Mouse (Mus musculus) limb, embryonic 10.5 days (tissue): ENCODE results near the gene Bach2. TPM values are rescaled to one million over a fixed set of nuclear protein-coding genes. Genes with fewer than 3 reads are reported as not detected.
A peak's percentile ranks its signal among the peaks of the same experiment; 100 is the strongest.

Source experiments
- DNase-seq: peaks from one replicate; pipeline ENCODE4 v3.0.0-alpha.2; 2017; ENCODE audit warnings: low spot score
- H3K27ac ChIP-seq: fragments of 300-500 bp; sonication (generic); 2 replicates; pipeline ENCODE4 v1.5.1; 2016; ENCODE audit warnings: mild to moderate bottlenecking
- H3K27me3 ChIP-seq: fragments of 300-500 bp; sonication (generic); 2 replicates; pipeline ENCODE4 v1.6.1; 2016; ENCODE audit warnings: low read depth, mild to moderate bottlenecking; ENCODE audit not compliant: poor library complexity, severe bottlenecking
- H3K36me3 ChIP-seq: fragments of 300-500 bp; sonication (generic); 2 replicates; pipeline ENCODE4 v1.6.1; 2016; ENCODE audit warnings: mild to moderate bottlenecking, moderate library complexity
- H3K4me1 ChIP-seq: fragments of 300-500 bp; sonication (generic); 2 replicates; pipeline ENCODE4 v1.6.1; 2016
- H3K4me3 ChIP-seq: fragments of 300-500 bp; sonication (generic); 2 replicates; pipeline ENCODE4 v1.5.1; 2016; ENCODE audit warnings: mild to moderate bottlenecking, moderate library complexity
- H3K9me3 ChIP-seq: fragments of 300-500 bp; sonication (generic); replicated peaks from 2 replicates; pipeline ENCODE4 v1.6.1; 2016; ENCODE audit warnings: mild to moderate bottlenecking
- WGBS: fragments of 180-500 bp; shearing (Covaris S2); methylation state at CpG from one replicate; pipeline ENCODE4 v1.1.7; 2016; 5-methylcytosine and 5-hydroxymethylcytosine counted together
- polyA plus RNA-seq: library from polyadenylated mRNA; unstranded; fragments of >200 nt; fragmentation: Nextera tagmentation; extraction: Ambion mirVana; gene quantifications from 2 replicates; pipeline ENCODE4 v1.2.1, GENCODE M21; 2016

The Bach2 gene
- polyA plus RNA-seq, 1 experiment from 2014 or later, result 23.0 TPM

DNA sequence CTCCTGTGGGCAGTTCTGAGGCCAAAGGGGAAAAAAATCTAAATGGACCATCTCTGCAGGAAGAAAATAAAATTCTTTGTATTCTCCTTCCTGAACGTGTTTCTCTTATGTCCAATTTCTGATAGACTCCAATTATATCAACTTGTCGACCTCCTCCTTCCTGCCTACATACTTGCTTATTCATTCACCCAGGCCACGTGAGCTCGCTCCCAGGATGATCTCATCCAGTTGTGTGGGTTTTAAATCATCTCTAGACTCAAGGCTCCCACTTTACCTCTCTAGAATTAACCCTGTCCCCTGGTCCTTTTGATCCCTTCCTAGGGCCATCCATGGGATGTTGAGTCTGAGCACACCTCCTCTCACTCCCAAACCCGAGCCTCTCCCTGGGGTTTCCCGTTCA, 225.9 kb downstream of the Bach2 start:
- WGBS, result 66% methylated on average over 6 of the region's 6 CpGs
- Histone ChIP-seq H3K36me3 (peaks cover 6% of the 10 kb centered on the region), H3K9me3 (no peaks in the 10 kb centered on the region), H3K4me3 (no peak overlapping the region), H3K27ac (no peak overlapping the region), H3K27me3 (no peaks in the 10 kb centered on the region), H3K4me1 (no peaks in the 10 kb centered on the region)
- DNase-seq, result no peak

- WGBS, result 90% methylated on average over 8 of the region's 8 CpGs
- no peak overlapping the region for H3K27ac ChIP-seq
- H3K36me3 ChIP-seq, result peaks cover 9% of the 10 kb centered on the region
Observed at GRCm38 (mm10) chr4:32466031-32466430, 227.4 kb downstream of the Bach2 start.

GRCm38 (mm10) chr4:32477977-32478660, 239.5 kb downstream of the Bach2 start:
- Histone ChIP-seq H3K9me3 (no peaks in the 10 kb centered on the region), H3K27ac (no peak overlapping the region), H3K4me3 (no peak overlapping the region), H3K27me3 (no peaks in the 10 kb centered on the region), H3K36me3 (no peaks in the 10 kb centered on the region), H3K4me1 (peaks cover 35% of the 10 kb centered on the region)
- WGBS, result 89% methylated on average over 6 of the region's 6 CpGs
- no peak for DNase-seq

More at GRCm38 (mm10) chr4:32466031-32466430, 227.4 kb downstream of the Bach2 start:
- no peak overlapping the region for H3K4me3 ChIP-seq
- no peaks in the 10 kb centered on the region for H3K4me1 ChIP-seq
- H3K27me3 ChIP-seq, result no peaks in the 10 kb centered on the region
- DNase-seq, result no peak
- no peaks in the 10 kb centered on the region for H3K9me3 ChIP-seq

DNA sequence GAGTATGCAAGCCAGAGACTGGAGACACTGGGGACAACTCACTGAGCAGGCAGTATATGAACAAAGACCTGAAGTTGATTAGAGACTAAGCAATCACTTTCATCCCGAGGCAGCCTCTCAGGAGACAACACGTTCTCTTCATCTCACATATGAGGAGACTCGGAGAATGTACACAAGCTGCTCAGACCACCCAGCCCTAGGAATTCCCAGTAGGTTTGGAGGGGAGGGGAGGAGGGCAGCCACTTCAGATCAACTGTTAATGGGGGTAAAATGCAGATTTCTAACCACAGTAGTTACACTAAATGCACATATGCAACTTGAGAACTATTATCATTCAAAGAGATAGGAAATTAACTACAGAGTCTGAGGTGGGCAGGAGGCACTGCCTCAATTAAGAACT, 240.6 kb downstream of the Bach2 start:
- no peaks in the 10 kb centered on the region for H3K9me3 ChIP-seq
- H3K36me3 ChIP-seq, result no peaks in the 10 kb centered on the region; the same call in 1 of the 2 replicates
- H3K4me1 ChIP-seq, result peaks cover 37% of the 10 kb centered on the region
- DNase-seq, result no peak
- H3K4me3 ChIP-seq, result no peak overlapping the region
- no peak overlapping the region for H3K27ac ChIP-seq
- 58% methylated on average over 3 of the region's 3 CpGs for WGBS
- H3K27me3 ChIP-seq, result no peaks in the 10 kb centered on the region

DNA sequence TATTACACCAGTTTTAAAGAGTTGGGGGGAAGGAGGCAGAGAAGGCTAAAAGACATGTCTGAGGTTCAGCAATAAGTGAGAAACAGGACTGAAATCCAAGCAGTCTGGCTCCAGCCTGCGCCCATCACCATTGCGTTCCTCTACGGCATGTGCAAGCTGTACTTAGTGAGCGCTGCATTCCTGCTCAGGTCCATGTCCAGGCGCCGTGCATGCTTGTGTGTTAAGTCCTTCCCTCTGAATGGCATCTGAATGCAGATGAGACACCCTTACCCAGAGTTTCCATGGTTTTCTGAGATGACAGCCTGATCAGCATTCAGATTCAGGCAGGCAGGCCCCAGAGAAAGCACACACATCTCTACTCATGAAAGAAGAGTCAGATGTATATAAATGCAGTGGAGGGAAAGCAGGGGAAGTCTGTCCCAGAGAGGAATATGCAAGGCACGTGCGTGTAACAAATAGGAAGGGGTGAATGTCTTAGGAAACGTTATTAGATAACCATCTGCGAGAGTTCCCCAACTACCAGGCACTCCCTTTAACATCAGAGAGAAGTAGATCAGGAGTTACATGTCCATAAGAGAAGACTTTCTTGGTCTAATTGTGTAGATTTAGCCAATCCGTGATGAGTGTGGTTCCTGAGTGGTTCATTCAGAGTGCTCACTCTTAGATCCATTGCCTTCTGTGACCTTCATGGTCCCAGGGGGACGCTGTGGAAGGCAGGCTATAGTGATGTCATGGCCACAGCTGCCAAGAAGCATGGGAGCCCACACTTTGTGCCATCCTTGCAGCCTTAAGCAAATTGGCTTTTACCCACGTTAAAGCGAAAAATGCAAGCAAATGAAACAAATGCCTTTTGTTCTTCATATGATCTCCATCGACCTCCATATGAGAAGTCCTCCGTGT, 241.4 kb downstream of the Bach2 start:
- H3K27ac ChIP-seq, result no peak overlapping the region
- H3K4me3 ChIP-seq, result no peak overlapping the region
- H3K36me3 ChIP-seq, result no peaks in the 10 kb centered on the region; the same call in 1 of the 2 replicates
- no peaks in the 10 kb centered on the region for H3K9me3 ChIP-seq
- H3K27me3 ChIP-seq, result no peaks in the 10 kb centered on the region
- peaks cover 37% of the 10 kb centered on the region for H3K4me1 ChIP-seq
- 93% methylated on average over 16 of the region's 16 CpGs for WGBS
- DNase-seq, result no peak

- DNase-seq, result no peak
- peak overlapping the region; percentile 58; the same call in 1 of the 2 replicates for H3K27ac ChIP-seq
Observed at GRCm38 (mm10) chr4:32481366-32482055, 242.9 kb downstream of the Bach2 start.

GRCm38 (mm10) chr4:32482138-32482537, 243.5 kb downstream of the Bach2 start:
- no peaks in the 10 kb centered on the region; the same call in 1 of the 2 replicates for H3K36me3 ChIP-seq
- 82% methylated on average over 8 of the region's 8 CpGs for WGBS
- H3K9me3 ChIP-seq, result no peaks in the 10 kb centered on the region
- no peak for DNase-seq
- peak overlapping the region; percentile 58; the same call in 1 of the 2 replicates for H3K27ac ChIP-seq
- H3K4me1 ChIP-seq, result peaks cover 50% of the 10 kb centered on the region
- no peaks in the 10 kb centered on the region for H3K27me3 ChIP-seq
- H3K4me3 ChIP-seq, result no peak overlapping the region

More at GRCm38 (mm10) chr4:32481366-32482055, 242.9 kb downstream of the Bach2 start:
- no peaks in the 10 kb centered on the region; the same call in 1 of the 2 replicates for H3K36me3 ChIP-seq
- H3K27me3 ChIP-seq, result no peaks in the 10 kb centered on the region
- WGBS, result 30% methylated on average over 18 of the region's 18 CpGs
- H3K4me3 ChIP-seq, result no peak overlapping the region
- no peaks in the 10 kb centered on the region for H3K9me3 ChIP-seq
- H3K4me1 ChIP-seq, result peaks cover 46% of the 10 kb centered on the region

DNA sequence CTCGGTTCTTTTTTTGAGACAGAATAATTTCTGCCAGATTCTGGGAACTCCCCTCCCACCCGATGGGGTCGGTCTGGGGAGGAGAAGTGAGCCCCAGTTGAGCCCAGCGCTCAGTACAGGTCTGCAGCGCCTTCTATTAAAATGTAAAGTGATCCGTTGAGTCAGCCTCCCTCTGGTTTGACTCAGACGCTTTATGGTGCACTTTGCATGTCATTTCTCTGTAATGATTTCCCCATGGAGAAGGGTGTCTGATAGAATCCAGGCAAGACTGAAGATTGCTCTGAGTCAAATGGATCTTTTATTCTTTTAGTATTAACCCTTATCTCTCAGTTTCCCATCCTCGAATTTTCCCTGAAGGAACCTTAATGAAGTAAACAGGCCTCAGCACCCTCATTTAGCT, 244.3 kb downstream of the Bach2 start:
- WGBS, result 22% methylated on average over 8 of the region's 8 CpGs
- Histone ChIP-seq H3K27ac (no peak overlapping the region), H3K9me3 (no peaks in the 10 kb centered on the region), H3K36me3 (no peaks in the 10 kb centered on the region; the same call in 1 of the 2 replicates), H3K4me1 (peaks cover 51% of the 10 kb centered on the region), H3K27me3 (no peaks in the 10 kb centered on the region), H3K4me3 (no peak overlapping the region)
- DNase-seq, result no peak

GRCm38 (mm10) chr4:32485848-32486247, 247.2 kb downstream of the Bach2 start:
- DNase-seq, result no peak
- Histone ChIP-seq H3K4me3 (no peak overlapping the region), H3K36me3 (no peaks in the 10 kb centered on the region; the same call in 1 of the 2 replicates), H3K27me3 (no peaks in the 10 kb centered on the region), H3K9me3 (no peaks in the 10 kb centered on the region), H3K4me1 (peaks cover 56% of the 10 kb centered on the region), H3K27ac (no peak overlapping the region)
- 40% methylated on average over 5 of the region's 5 CpGs for WGBS

DNA sequence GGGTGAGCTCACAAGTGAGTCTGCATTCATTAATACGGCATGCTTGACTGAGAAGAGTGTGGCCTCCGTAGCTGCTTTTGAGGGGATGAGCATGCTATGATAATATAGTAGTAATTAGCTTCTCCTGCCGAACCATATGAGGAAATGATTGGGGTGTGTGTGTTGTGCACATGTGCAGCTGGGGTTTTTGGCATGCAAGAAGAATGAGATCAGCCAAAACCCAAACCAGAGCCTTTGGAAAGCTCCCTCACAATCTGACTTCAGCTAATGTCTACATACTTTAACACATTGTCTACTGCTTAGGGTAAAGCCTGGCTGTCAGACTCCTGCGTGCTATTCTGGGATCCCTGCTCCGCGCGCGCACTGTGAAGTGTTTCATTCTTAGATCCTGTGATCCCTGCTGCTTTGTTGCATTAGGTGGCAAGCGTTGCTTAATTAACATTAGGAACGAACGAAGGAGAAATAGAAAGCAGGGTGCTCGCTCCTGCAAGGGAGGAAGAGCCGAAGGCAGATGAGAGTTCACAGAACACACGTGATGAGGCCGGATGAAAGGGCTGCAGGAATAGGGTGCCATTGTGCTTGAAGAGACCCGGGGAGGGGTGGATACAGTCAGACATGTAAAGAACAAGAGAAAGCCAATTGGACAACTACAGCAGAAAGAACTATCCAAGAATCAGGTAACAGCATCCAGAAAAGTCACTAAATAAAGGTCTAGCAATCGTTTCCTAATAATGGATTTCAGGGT, 248.2 kb downstream of the Bach2 start:
- 83% methylated on average over 17 of the region's 17 CpGs for WGBS
- no peak for DNase-seq
- Histone ChIP-seq H3K4me3 (no peak overlapping the region), H3K4me1 (peaks cover 54% of the 10 kb centered on the region), H3K27ac (no peak overlapping the region), H3K36me3 (no peaks in the 10 kb centered on the region; the same call in 1 of the 2 replicates), H3K27me3 (no peaks in the 10 kb centered on the region), H3K9me3 (no peaks in the 10 kb centered on the region)

- 71% methylated on average over 1 of the region's 1 CpGs for WGBS
- Histone ChIP-seq H3K4me1 (peaks cover 41% of the 10 kb centered on the region), H3K36me3 (no peaks in the 10 kb centered on the region), H3K9me3 (no peaks in the 10 kb centered on the region), H3K27me3 (no peaks in the 10 kb centered on the region), H3K4me3 (no peak overlapping the region), H3K27ac (no peak overlapping the region)
- DNase-seq, result no peak
Observed at GRCm38 (mm10) chr4:32489186-32489585, 250.6 kb downstream of the Bach2 start.

GRCm38 (mm10) chr4:32491176-32491575, 252.6 kb downstream of the Bach2 start:
- no peak for DNase-seq
- WGBS, result 76% methylated on average over 8 of the region's 8 CpGs
- no peaks in the 10 kb centered on the region for H3K27me3 ChIP-seq

More at GRCm38 (mm10) chr4:32491176-32491575, 252.6 kb downstream of the Bach2 start:
- Histone ChIP-seq H3K9me3 (no peaks in the 10 kb centered on the region), H3K4me3 (no peak overlapping the region), H3K27ac (no peak overlapping the region), H3K4me1 (peaks cover 35% of the 10 kb centered on the region), H3K36me3 (no peaks in the 10 kb centered on the region)
